Mouse (Mus musculus) cerebellum, postnatal 4 days (tissue): Measurements from ENCODE around the gene Psma5.
"Not testable (repeated sequence)": the region's sequence is repeated elsewhere in the genome, so short reads cannot be mapped to it uniquely, and the experiment has no call there.

Experiments
- DNase-seq, 2 experiments: peaks; one replicate each; pipeline ENCODE4 v3.0.0; 2022; ENCODE audit warnings: low spot score in 2 of 2, mixed read lengths in 1 of 2

Gene Psma5

DNA sequence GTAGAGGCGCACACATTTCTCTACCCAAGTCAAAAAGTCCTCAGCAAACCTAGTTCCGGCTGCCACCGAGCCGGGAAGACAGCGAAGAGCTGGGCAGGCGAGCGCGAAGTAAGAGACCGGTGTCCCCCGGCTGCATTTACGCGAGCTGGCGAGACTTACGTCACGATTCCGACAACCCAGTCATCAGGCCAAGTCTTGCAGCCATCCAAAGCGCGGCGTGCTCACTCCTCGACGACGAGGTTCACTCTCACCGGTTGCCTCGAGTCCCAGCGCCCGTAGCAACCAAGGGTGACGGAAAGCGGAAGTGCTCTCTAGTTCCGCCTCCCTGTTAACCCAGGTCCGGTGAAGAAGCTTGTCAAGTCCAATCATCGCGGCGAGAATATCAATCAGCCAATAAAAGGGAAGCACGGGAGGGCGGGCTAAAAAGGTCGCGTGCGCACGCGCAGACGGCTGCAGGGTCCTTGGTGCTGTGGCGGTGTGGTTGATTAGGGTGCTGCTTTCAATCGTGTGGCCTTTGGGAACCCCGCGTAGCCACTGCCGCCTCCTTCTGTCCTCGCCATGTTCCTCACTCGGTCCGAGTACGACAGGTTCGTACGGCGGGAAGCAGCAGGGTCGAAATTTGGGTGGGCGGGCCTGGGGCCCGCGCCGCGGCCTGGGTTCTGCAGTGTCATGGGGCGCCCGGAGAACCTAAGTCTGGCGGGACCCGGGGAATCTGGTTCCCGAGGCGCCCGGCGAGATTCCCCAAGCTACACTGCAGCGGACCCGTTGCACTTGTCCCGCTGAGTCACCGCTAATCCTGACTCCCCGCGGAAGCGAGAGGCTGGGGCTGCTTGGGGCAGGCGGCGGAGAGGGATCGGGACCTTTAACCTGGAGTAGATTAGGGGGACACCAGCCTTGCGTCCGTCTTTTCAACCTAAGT lies at the start of gene Psma5:
TSS of gene Psma5 (plus strand) at position 208 of the 919 bp plus-strand sequence.
- DNase-seq, result peak; percentile 91 to 95

- no peak for DNase-seq
Measured at GRCm38 (mm10) chr3:108209001-108209400, 47.7 kb upstream of the Psma5 start.

GRCm38 (mm10) chr3:108209536-108209935 lies 47.2 kb upstream of the Psma5 start:
- DNase-seq, result no peak

DNA sequence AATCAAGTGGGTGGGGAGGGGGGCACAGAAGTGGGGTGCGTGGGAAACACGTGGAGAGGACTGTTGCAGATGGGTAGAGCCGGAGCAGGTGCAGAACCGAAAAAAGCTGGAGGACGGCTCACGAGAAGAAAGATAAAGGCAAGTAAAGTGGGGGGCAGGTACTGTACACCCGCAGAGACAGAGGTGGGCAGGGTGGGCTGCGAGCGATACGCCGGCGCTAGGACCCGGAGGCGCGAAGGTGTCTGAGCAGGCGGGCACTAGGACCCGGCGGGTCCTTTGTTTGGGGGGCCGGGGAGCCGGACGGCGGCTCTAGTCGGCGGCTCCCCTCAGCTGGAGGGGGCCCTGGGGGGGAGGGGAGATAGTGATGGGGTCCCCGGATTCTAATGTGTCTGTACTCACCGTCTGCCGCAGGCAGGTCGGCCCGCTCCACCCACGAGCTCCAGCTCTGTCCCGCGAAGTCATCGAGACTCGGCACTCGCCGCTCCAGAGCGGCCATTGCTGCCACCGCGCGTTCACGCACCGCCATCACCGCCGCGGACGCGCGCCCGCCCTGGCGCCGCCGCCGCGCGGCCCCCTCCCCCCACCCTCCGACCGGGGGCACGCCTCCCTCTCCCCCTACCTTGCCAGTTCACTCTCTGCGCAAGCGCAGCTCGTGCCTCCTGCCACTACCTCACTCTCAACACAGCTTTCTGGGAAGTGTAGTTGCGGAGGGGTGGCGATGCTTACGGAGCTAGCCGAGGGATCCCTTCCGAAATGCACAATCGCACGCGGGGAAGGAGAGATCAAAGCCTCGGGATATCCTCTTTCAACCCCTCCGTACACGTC lies 46.6 kb upstream of the Psma5 start:
- DNase-seq, result peak; percentile 78 to 93

- peak; percentile 53 to 76 for DNase-seq
Measured at GRCm38 (mm10) chr3:108210771-108211139, 46.0 kb upstream of the Psma5 start, which contains the start of gene Atxn7l2. Gene Atxn7l2, minus strand, starts transcription at chr3:108210934.

GRCm38 (mm10) chr3:108211845-108212244 lies 44.9 kb upstream of the Psma5 start:
- DNase-seq, result no peak

GRCm38 (mm10) chr3:108212406-108212805 lies 44.3 kb upstream of the Psma5 start:
- peak in 1 of 2 experiments; percentile 31 for DNase-seq

DNA sequence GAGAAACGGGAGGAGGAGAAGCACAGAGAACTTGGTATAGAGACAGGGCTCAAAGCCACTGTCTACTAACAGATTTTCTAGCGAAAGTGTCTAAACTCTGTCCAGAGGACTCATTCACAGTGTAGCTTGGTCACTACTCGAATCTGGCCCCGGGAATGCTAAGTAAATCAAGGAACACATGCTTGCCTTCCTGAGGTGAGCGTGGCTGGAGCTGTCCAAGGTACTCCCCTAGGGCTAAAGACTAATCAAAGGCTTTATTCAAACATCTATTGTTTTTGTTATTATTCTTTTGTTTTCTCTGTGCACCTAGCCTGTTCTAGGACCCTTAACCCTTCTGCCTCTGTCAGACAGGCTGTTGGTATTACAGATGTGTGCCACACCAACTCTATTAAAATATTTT lies 42.0 kb upstream of the Psma5 start:
- no peak for DNase-seq

GRCm38 (mm10) chr3:108220661-108221060 lies 36.1 kb upstream of the Psma5 start:
- DNase-seq, result no peak

DNA sequence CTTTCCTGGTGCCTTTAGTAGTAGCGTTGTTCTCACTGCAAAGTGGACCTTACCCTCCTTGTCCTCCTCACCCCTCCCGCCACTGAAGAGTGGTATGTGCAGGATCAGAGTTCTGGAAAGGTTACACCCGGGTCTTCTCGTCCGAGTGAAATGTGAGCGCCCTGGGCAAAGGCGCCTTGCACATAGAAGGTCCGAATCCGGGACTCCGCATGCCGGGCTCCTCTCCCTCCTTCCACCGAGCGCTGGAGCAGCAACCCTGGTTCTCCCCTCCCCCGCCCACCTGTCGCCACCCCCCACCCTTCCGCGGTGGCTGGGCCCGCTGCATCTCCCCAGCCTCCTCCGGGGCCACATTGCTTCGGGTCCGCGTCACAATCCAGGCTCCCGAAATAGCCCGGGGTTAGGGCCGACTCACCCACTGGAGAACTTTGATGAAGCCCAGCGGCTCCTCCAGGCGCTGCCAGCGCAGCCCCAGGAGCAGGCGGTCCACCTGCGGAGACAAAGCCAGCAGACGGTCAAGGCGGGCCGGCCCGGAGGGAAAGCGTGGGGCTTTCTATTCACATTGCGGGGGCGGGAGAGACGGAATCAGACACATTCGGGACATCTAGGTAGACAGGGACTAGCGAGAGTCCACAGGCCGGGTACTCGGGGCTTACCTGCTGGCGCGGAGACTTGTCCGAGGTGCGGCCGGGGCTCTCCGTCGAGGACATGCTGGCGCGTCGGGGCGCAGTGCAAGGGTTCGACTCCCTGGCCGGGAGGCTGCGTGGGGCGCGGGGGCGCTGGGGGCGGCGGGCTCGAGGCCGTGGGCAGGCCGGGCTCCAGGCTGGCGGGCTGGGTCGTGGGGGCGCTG lies 30.8 kb upstream of the Psma5 start:
- DNase-seq, result no peak

GRCm38 (mm10) chr3:108226558-108227350 lies 30.0 kb upstream of the Psma5 start, which contains the start of gene Sypl2:
Gene Sypl2, minus strand, starts transcription at chr3:108226648.
- peak in 1 of 2 experiments; percentile 43 for DNase-seq

DNA sequence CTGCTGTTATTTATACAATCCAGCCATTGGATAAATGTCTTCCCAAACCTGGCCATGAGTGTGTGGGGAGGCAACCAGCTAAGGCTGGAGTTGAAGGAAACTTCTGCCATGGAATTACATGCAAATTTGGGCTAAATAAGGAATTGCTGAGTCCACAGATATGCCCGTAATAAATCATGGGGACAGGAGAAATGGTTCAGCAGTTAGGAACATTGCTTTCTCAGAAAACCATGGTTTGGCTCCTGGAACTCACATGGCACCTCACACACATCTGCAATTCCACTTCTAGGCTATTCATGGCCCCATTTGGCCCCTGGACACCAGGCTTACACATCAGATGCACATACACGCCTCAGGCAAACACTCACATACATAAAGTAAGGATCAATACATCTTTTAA lies 29.2 kb upstream of the Psma5 start:
- DNase-seq, result no peak

GRCm38 (mm10) chr3:108231646-108232045 lies 25.1 kb upstream of the Psma5 start:
- DNase-seq, result no peak

DNA sequence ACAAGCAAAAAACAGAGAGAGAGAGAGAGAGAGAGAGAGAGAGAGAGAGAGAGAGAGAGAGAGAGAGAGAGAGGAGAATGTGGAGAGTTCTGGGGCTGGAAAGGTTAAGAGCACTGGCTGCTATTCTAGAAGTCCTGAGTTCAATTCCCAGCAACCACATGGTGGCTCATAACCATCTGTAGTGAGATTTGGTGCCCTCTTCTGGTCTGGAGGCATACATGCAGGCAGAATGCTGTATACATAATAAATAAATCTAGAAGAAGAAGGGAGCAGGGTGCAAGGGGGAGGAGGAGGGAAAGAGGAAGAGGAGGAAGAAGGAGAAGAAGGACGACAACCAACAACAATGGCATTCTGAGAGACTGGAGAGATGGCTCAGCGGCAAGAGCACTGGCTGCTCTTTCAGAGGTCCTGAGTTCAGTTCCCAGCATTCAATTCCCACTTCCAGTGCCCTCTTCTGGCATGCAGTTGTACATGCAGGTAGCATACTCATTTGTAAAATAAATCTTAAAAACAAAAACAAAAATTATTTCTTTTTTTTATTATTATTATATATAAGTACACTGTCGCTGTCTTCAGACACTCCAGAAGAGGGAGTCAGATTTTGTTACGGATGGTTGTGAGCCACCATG lies 19.1 kb upstream of the Psma5 start:
- DNase-seq, result not testable (repeated sequence)

DNA sequence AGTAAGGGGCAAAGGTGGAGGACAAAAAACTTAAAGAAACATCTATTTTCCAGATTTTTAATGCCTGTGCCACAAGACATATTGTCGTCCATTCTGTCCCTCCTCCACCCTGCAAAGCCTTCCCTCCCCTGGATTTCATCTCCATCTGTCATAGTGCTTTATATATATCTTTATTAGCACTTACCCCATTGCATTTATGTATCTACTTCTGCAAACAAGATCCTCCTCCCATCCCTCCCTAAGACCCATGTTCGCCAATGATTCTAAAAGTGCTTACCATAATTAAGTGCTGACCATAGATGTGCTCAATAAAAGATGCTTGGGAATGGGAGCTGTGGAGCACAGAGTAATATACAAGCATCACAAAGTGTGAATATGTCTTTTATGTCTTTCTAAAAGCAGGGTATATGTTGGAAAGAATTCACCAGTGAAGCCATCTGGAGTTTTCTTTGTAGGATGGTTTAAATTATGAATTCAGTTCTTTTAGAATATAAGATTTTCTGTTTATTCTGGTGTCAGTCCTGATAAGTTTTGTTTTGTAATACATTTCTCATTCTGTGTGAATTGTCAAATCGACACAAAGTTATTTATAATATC lies 15.4 kb upstream of the Psma5 start:
- no peak for DNase-seq

GRCm38 (mm10) chr3:108246857-108247256 lies 9.9 kb upstream of the Psma5 start:
- DNase-seq, result no peak

DNA sequence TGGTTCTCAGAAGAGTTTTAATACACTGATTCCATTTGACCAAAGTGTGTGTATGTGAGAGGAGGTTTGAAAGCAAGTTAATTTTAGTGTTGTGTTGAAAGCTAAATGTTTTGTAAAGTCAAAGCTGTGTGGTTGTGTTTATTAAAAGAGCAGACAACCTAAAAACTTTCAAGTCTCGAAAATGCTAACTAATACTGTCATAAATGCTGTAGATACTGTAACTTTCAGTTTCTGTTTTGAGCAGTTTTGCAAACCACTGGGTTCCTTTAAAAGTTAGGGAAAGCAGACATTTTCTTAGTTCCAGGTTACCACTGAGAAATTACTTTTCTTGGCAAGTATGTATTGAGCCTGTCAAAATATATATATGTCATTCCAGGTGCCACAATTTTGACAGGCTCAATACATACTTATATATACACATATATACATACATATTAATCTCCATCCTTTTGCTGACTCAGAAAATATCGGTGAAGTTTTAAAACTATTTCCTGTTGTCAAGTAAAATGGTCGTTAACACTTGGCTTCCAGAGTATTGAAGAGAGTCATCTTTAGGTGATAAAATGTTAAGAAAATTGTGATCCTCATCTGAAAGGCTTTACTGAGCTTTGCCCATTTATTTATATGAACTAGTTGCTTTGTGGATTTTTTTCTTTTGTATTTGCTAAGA lies 1.2 kb downstream of the Psma5 start:
- DNase-seq, result no peak

- DNase-seq, result no peak
Measured at GRCm38 (mm10) chr3:108259319-108259718, 2.6 kb downstream of the Psma5 start.

GRCm38 (mm10) chr3:108279495-108279894 lies 22.8 kb downstream of the Psma5 start:
- not testable (repeated sequence) for DNase-seq
